Mouse (Mus musculus) hematopoietic stem cell, adult 5-6 weeks (primary cell): ENCODE data around the gene Hnmt. TPM values are rescaled to one million over a fixed set of nuclear protein-coding genes. Genes with fewer than 3 reads are reported as not detected.
"Not testable (repeated sequence)": the region's sequence is repeated elsewhere in the genome, so short reads cannot be mapped to it uniquely, and the experiment has no call there.

Experiments used
- ATAC-seq, 2 experiments: fragments of 125-278 bp in 1 of 2; replicated peaks in 1 of 2; 2 replicates each; pipeline ENCODE4 v1.8.0; 2016 to 2017; ENCODE audit warnings: inconsistent platforms in 2 of 2, mild to moderate bottlenecking in 2 of 2, moderate number of reproducible peaks in 2 of 2, low read depth in 1 of 2, moderate TSS enrichment in 1 of 2; ENCODE audit not compliant: low FRiP score in 2 of 2, poor library complexity in 2 of 2, severe bottlenecking in 2 of 2, insufficient read depth in 1 of 2, low TSS enrichment in 1 of 2
- total RNA-seq: library from RNA; stranded (forward); fragments of 172-1452, 232-1000 nt; gene quantifications from 2 replicates; pipeline ENCODE4 v1.2.3, GENCODE M21; 2017

Hnmt gene
- 34.8 and 40.6 TPM in 2 replicates for total RNA-seq

GRCm38 (mm10) chr2:24049344-24049990, at the start of gene Hnmt:
Gene Hnmt (minus strand): TSS chr2:24049394.
- peak; percentile 13 to 50; a peak in 2 of 4 replicates for ATAC-seq

- ATAC-seq, result no peak
These were observed 47.3 kb upstream of the Hnmt start, which contains the start of gene Tbpl2 for GRCm38 (mm10) chr2:24096495-24096894. Gene Tbpl2 (minus strand): TSS chr2:24096595.

- no peak for ATAC-seq
These were observed 41.7 kb upstream of the Hnmt start for GRCm38 (mm10) chr2:24090921-24091320.

GRCm38 (mm10) chr2:24050459-24050858, 1.3 kb upstream of the Hnmt start:
- no peak for ATAC-seq

- ATAC-seq, result peak; percentile 85
These were observed 605 bp downstream of the Hnmt start for GRCm38 (mm10) chr2:24048480-24049097.

GRCm38 (mm10) chr2:24047551-24048479, 1.4 kb downstream of the Hnmt start:
- ATAC-seq, result no peak

GRCm38 (mm10) chr2:24042901-24043300, 6.3 kb downstream of the Hnmt start:
- no peak for ATAC-seq

- ATAC-seq, result no peak
These were observed 8.7 kb downstream of the Hnmt start for GRCm38 (mm10) chr2:24040531-24040930.

GRCm38 (mm10) chr2:24019386-24019785, 29.8 kb downstream of the Hnmt start:
- not testable (repeated sequence) for ATAC-seq

- ATAC-seq, result no peak
These were observed 30.2 kb downstream of the Hnmt start for GRCm38 (mm10) chr2:24018966-24019365.

- ATAC-seq, result no peak
These were observed 34.2 kb downstream of the Hnmt start for GRCm38 (mm10) chr2:24014957-24015356.

- no peak for ATAC-seq
These were observed 49.9 kb downstream of the Hnmt start for GRCm38 (mm10) chr2:23999323-23999722.

- no peak for ATAC-seq
These were observed 50.4 kb downstream of the Hnmt start for GRCm38 (mm10) chr2:23998836-23999235.

- no peak for ATAC-seq
These were observed 52.4 kb downstream of the Hnmt start for GRCm38 (mm10) chr2:23996830-23997229.

GRCm38 (mm10) chr2:23990034-23990573, 59.1 kb downstream of the Hnmt start:
- not testable (repeated sequence) for ATAC-seq

- ATAC-seq, result no peak
These were observed 61.9 kb downstream of the Hnmt start for GRCm38 (mm10) chr2:23987283-23987682.

GRCm38 (mm10) chr2:23983343-23983742, 65.9 kb downstream of the Hnmt start:
- ATAC-seq, result no peak

- no peak for ATAC-seq
These were observed 66.3 kb downstream of the Hnmt start for GRCm38 (mm10) chr2:23982860-23983259.
